Mouse (Mus musculus): ENCODE results near the gene Myo5c. TPM values are rescaled to one million over a fixed set of nuclear protein-coding genes. Genes with fewer than 3 reads are reported as not detected.

The Myo5c gene
- polyA plus RNA-seq, 1 experiment from 2014 or later, result 1.8 TPM

DNA sequence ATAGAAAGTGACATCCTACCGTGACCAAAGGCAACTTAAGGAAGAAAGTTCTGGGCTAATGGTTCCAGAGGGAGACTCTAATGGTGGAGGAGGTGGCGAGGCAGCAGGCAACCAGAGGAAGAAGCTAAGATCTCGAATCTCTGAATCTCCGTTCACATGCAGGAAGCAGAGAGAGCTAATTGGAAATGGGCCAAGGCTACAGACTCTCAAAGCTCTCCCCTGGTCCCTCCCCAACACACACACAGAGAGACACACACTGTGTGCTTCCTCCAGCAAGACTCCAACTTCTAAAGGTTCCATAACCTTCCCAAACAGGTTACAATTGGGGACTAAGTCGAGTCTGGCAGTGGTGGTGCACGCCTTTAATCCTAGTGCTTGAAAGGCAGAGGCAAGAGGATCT is 38.6 kb downstream of the Myo5c start:
- H3K36me3 ChIP-seq (ENCODE audit: control insufficient read depth, insufficient read depth, low read length), result no peaks in the 10 kb centered on the region
- no peak for ATAC-seq (ENCODE audit: insufficient number of reproducible peaks, insufficient read depth, low FRiP score, low read depth)
- 63% methylated on average over 6 of the region's 6 CpGs for WGBS
- no peak overlapping the region for H3K4me2 ChIP-seq (ENCODE audit: low read length)
- no peak overlapping the region for H3K4me3 ChIP-seq (ENCODE audit: control insufficient read depth in 1 of 2, insufficient read depth in 1 of 2, low read depth in 1 of 2, low read length in 2 of 2)
- H3K9ac ChIP-seq (ENCODE audit: low read length), result no peak overlapping the region
- no peaks in the 10 kb centered on the region for H3K4me1 ChIP-seq (ENCODE audit: control insufficient read depth in 2 of 2, insufficient read depth in 2 of 2, low read length in 2 of 2)
- H3K9me3 ChIP-seq (ENCODE audit: control insufficient read depth, low read length), result no peaks in the 10 kb centered on the region
- H3K27me3 ChIP-seq (ENCODE audit: control insufficient read depth, insufficient read depth, low read length), result no peaks in the 10 kb centered on the region
- no peak overlapping the region for H3K27ac ChIP-seq (replicated peaks in 1 of 2; ENCODE audit: control insufficient read depth in 1 of 2, insufficient read depth in 1 of 2, low read depth in 2 of 2, low read length in 2 of 2)

- H3K9ac ChIP-seq (ENCODE audit: low read length), result no peak overlapping the region
- WGBS, result 91% methylated on average over 8 of the region's 8 CpGs
Observed at GRCm38 (mm10) chr9:75271539-75271938, 39.7 kb downstream of the Myo5c start.

GRCm38 (mm10) chr9:75273646-75274045 is 41.8 kb downstream of the Myo5c start:
- no peak overlapping the region for H3K4me3 ChIP-seq (ENCODE audit: control insufficient read depth in 1 of 2, insufficient read depth in 1 of 2, low read depth in 1 of 2, low read length in 2 of 2)
- no peaks in the 10 kb centered on the region for H3K36me3 ChIP-seq (ENCODE audit: control insufficient read depth, insufficient read depth, low read length)
- WGBS, result 70% methylated on average over 6 of the region's 6 CpGs
- no peaks in the 10 kb centered on the region for H3K27me3 ChIP-seq (ENCODE audit: control insufficient read depth, insufficient read depth, low read length)
- no peak overlapping the region for H3K27ac ChIP-seq (replicated peaks in 1 of 2; ENCODE audit: control insufficient read depth in 1 of 2, insufficient read depth in 1 of 2, low read depth in 2 of 2, low read length in 2 of 2)
- no peaks in the 10 kb centered on the region for H3K4me1 ChIP-seq (ENCODE audit: control insufficient read depth in 2 of 2, insufficient read depth in 2 of 2, low read length in 2 of 2)
- H3K9ac ChIP-seq (ENCODE audit: low read length), result no peak overlapping the region
- no peak for ATAC-seq (ENCODE audit: insufficient number of reproducible peaks, insufficient read depth, low FRiP score, low read depth)
- H3K4me2 ChIP-seq (ENCODE audit: low read length), result no peak overlapping the region
- H3K9me3 ChIP-seq (ENCODE audit: control insufficient read depth, low read length), result no peaks in the 10 kb centered on the region

More at GRCm38 (mm10) chr9:75271539-75271938, 39.7 kb downstream of the Myo5c start:
- Histone ChIP-seq H3K9me3 (ENCODE audit: control insufficient read depth, low read length) (no peaks in the 10 kb centered on the region), H3K4me2 (ENCODE audit: low read length) (no peak overlapping the region), H3K27ac (replicated peaks in 1 of 2; ENCODE audit: control insufficient read depth in 1 of 2, insufficient read depth in 1 of 2, low read depth in 2 of 2, low read length in 2 of 2) (no peak overlapping the region), H3K4me3 (ENCODE audit: control insufficient read depth in 1 of 2, insufficient read depth in 1 of 2, low read depth in 1 of 2, low read length in 2 of 2) (no peak overlapping the region), H3K36me3 (ENCODE audit: control insufficient read depth, insufficient read depth, low read length) (no peaks in the 10 kb centered on the region), H3K4me1 (ENCODE audit: control insufficient read depth in 2 of 2, insufficient read depth in 2 of 2, low read length in 2 of 2) (no peaks in the 10 kb centered on the region), H3K27me3 (ENCODE audit: control insufficient read depth, insufficient read depth, low read length) (no peaks in the 10 kb centered on the region)
- no peak for ATAC-seq (ENCODE audit: insufficient number of reproducible peaks, insufficient read depth, low FRiP score, low read depth)

- Histone ChIP-seq H3K4me1 (ENCODE audit: control insufficient read depth in 2 of 2, insufficient read depth in 2 of 2, low read length in 2 of 2) (no peaks in the 10 kb centered on the region), H3K9me3 (ENCODE audit: control insufficient read depth, low read length) (no peaks in the 10 kb centered on the region), H3K36me3 (ENCODE audit: control insufficient read depth, insufficient read depth, low read length) (no peaks in the 10 kb centered on the region), H3K27me3 (ENCODE audit: control insufficient read depth, insufficient read depth, low read length) (no peaks in the 10 kb centered on the region), H3K9ac (ENCODE audit: low read length) (no peak overlapping the region), H3K4me3 (ENCODE audit: control insufficient read depth in 1 of 2, insufficient read depth in 1 of 2, low read depth in 1 of 2, low read length in 2 of 2) (no peak overlapping the region), H3K4me2 (ENCODE audit: low read length) (no peak overlapping the region), H3K27ac (replicated peaks in 1 of 2; ENCODE audit: control insufficient read depth in 1 of 2, insufficient read depth in 1 of 2, low read depth in 2 of 2, low read length in 2 of 2) (no peak overlapping the region)
- WGBS, result 90% methylated on average over 5 of the region's 5 CpGs
- ATAC-seq (ENCODE audit: insufficient number of reproducible peaks, insufficient read depth, low FRiP score, low read depth), result no peak
Observed at GRCm38 (mm10) chr9:75274486-75274885, 42.7 kb downstream of the Myo5c start.

DNA sequence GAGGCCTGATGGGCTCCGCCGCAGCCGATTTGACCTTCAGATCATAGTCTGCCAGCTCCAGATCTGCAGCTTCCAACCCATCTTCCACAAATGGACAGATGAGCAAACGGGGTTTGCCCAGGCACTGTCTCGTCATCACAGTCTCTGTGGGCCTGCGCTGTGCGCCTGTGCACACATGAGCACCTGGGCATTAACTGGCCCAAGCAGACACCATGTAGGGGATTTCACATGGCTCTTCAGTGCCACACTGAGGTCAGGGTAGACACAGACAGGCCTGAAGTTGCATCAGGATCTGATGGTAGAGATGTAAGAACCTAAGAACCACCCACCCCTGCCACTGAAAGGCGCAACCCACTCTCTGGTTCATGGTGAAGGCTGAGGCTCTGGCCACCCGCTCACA is 43.2 kb downstream of the Myo5c start:
- H3K9me3 ChIP-seq (ENCODE audit: control insufficient read depth, low read length), result no peaks in the 10 kb centered on the region
- H3K4me3 ChIP-seq (ENCODE audit: control insufficient read depth in 1 of 2, insufficient read depth in 1 of 2, low read depth in 1 of 2, low read length in 2 of 2), result no peak overlapping the region
- H3K9ac ChIP-seq (ENCODE audit: low read length), result no peak overlapping the region
- no peak overlapping the region for H3K4me2 ChIP-seq (ENCODE audit: low read length)
- H3K36me3 ChIP-seq (ENCODE audit: control insufficient read depth, insufficient read depth, low read length), result no peaks in the 10 kb centered on the region
- H3K27ac ChIP-seq (replicated peaks in 1 of 2; ENCODE audit: control insufficient read depth in 1 of 2, insufficient read depth in 1 of 2, low read depth in 2 of 2, low read length in 2 of 2), result no peak overlapping the region
- ATAC-seq (ENCODE audit: insufficient number of reproducible peaks, insufficient read depth, low FRiP score, low read depth), result no peak
- whole genome bisulfite sequencing, result 87% methylated on average over 9 of the region's 9 CpGs
- no peaks in the 10 kb centered on the region for H3K27me3 ChIP-seq (ENCODE audit: control insufficient read depth, insufficient read depth, low read length)
- H3K4me1 ChIP-seq (ENCODE audit: control insufficient read depth in 2 of 2, insufficient read depth in 2 of 2, low read length in 2 of 2), result no peaks in the 10 kb centered on the region

DNA sequence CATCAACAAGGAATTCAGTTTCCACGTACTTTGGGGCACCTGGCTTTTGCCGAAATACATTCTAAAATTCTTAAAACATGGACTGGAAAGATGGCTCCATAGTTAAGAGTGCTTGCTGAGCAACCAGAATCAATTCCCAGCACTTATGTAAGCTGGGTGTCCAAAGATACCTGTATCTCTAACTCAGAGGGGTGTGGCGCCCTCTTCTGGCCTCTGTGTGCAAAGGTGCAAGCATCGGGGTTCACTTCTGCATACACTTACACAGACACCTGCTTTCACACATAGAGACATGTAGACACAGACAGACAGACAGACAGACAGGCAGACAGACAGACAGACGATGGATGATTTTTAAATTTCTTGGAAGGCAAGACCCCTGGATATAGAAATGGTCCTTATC is 49.0 kb downstream of the Myo5c start:
- Histone ChIP-seq H3K4me3 (ENCODE audit: control insufficient read depth in 1 of 2, insufficient read depth in 1 of 2, low read depth in 1 of 2, low read length in 2 of 2) (no peak overlapping the region), H3K9ac (ENCODE audit: low read length) (no peak overlapping the region), H3K27ac (replicated peaks in 1 of 2; ENCODE audit: control insufficient read depth in 1 of 2, insufficient read depth in 1 of 2, low read depth in 2 of 2, low read length in 2 of 2) (no peak overlapping the region), H3K27me3 (ENCODE audit: control insufficient read depth, insufficient read depth, low read length) (peaks cover 6% of the 10 kb centered on the region; the same call in 1 of the 2 replicates), H3K9me3 (ENCODE audit: control insufficient read depth, low read length) (no peaks in the 10 kb centered on the region), H3K36me3 (ENCODE audit: control insufficient read depth, insufficient read depth, low read length) (no peaks in the 10 kb centered on the region), H3K4me1 (ENCODE audit: control insufficient read depth in 2 of 2, insufficient read depth in 2 of 2, low read length in 2 of 2) (no peaks in the 10 kb centered on the region), H3K4me2 (ENCODE audit: low read length) (no peak overlapping the region)
- ATAC-seq (ENCODE audit: insufficient number of reproducible peaks, insufficient read depth, low FRiP score, low read depth), result no peak
- 45% methylated on average over 5 of the region's 5 CpGs for WGBS

DNA sequence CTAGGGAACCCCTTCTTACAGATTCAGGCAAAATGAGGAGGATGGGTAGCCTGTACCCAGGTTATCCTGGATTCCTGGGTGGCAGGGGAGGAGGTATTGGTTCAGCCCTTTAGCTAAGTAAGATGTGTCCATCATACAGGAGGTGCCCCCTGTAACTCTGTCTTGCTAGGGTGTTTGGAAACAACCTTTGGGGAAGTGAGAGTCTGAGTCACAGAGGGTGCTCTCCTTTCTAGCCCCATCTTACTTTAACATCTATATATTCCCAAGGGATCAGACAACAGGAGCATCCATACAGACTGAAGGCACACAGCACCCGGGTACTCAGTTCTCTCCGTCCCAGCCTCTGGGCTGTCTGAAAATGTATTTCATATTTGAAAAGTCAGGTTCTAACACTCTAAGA is 50.4 kb downstream of the Myo5c start:
- no peaks in the 10 kb centered on the region for H3K36me3 ChIP-seq (ENCODE audit: control insufficient read depth, insufficient read depth, low read length)
- no peaks in the 10 kb centered on the region for H3K4me1 ChIP-seq (ENCODE audit: control insufficient read depth in 2 of 2, insufficient read depth in 2 of 2, low read length in 2 of 2)
- H3K9ac ChIP-seq (ENCODE audit: low read length), result no peak overlapping the region
- WGBS, result 75% methylated on average over 2 of the region's 2 CpGs
- no peak overlapping the region for H3K4me3 ChIP-seq (ENCODE audit: control insufficient read depth in 1 of 2, insufficient read depth in 1 of 2, low read depth in 1 of 2, low read length in 2 of 2)
- no peaks in the 10 kb centered on the region for H3K9me3 ChIP-seq (ENCODE audit: control insufficient read depth, low read length)
- peaks cover 6% of the 10 kb centered on the region; the same call in 1 of the 2 replicates for H3K27me3 ChIP-seq (ENCODE audit: control insufficient read depth, insufficient read depth, low read length)
- no peak overlapping the region for H3K27ac ChIP-seq (replicated peaks in 1 of 2; ENCODE audit: control insufficient read depth in 1 of 2, insufficient read depth in 1 of 2, low read depth in 2 of 2, low read length in 2 of 2)
- ATAC-seq (ENCODE audit: insufficient number of reproducible peaks, insufficient read depth, low FRiP score, low read depth), result no peak
- no peak overlapping the region for H3K4me2 ChIP-seq (ENCODE audit: low read length)

GRCm38 (mm10) chr9:75282830-75283229 is 51.0 kb downstream of the Myo5c start:
- Histone ChIP-seq H3K9me3 (ENCODE audit: control insufficient read depth, low read length) (no peaks in the 10 kb centered on the region), H3K9ac (ENCODE audit: low read length) (no peak overlapping the region), H3K36me3 (ENCODE audit: control insufficient read depth, insufficient read depth, low read length) (no peaks in the 10 kb centered on the region), H3K27ac (replicated peaks in 1 of 2; ENCODE audit: control insufficient read depth in 1 of 2, insufficient read depth in 1 of 2, low read depth in 2 of 2, low read length in 2 of 2) (no peak overlapping the region), H3K4me1 (ENCODE audit: control insufficient read depth in 2 of 2, insufficient read depth in 2 of 2, low read length in 2 of 2) (no peaks in the 10 kb centered on the region), H3K27me3 (ENCODE audit: control insufficient read depth, insufficient read depth, low read length) (peaks cover 6% of the 10 kb centered on the region; the same call in 1 of the 2 replicates), H3K4me2 (ENCODE audit: low read length) (no peak overlapping the region), H3K4me3 (ENCODE audit: control insufficient read depth in 1 of 2, insufficient read depth in 1 of 2, low read depth in 1 of 2, low read length in 2 of 2) (no peak overlapping the region)
- 10% methylated on average over 3 of the region's 3 CpGs for WGBS
- ATAC-seq (ENCODE audit: insufficient number of reproducible peaks, insufficient read depth, low FRiP score, low read depth), result no peak

Measured in heart, embryonic 14.5 days (tissue).